Mouse (Mus musculus): ENCODE data around the gene Ppp1r1b. TPM values are rescaled to one million over a fixed set of nuclear protein-coding genes. Genes with fewer than 3 reads are reported as not detected.

The Ppp1r1b gene
- total RNA-seq, 2 experiments from 2014 or later = 1.00 to 1.7 TPM

DNA sequence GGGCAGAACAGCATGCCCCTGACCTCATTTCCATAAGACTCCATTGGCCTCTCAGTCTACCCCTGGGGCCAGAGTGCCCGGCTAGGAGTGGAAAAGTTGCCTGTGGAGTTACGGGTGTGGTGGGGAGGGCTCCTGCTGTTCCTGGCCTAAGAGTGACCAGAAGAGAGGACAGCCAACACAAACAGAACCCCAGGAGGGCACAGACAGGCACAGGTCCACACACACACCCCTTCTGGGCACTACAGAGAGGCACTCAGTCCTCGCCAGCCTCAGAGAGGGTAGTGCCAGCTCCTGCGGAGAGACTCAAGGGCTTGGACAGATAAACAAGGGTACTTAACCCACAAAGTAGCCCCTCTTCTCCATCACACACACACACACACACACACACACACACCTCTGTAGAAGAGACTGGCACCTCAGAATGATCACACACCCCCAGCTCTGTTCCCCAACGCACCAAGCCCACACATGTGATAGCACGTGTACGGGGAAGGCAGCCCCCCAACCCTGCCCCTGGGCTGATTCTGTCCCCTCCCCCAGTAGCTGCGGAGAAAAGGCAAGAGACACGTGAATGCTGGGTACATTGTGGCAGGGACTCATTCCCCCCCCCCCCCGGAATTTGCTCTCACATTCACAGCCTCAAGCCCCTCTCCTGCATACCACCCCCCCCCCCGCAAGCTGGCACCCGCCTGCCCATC, 670 bp upstream of the Ppp1r1b start:
- no peak for DNase-seq

DNA sequence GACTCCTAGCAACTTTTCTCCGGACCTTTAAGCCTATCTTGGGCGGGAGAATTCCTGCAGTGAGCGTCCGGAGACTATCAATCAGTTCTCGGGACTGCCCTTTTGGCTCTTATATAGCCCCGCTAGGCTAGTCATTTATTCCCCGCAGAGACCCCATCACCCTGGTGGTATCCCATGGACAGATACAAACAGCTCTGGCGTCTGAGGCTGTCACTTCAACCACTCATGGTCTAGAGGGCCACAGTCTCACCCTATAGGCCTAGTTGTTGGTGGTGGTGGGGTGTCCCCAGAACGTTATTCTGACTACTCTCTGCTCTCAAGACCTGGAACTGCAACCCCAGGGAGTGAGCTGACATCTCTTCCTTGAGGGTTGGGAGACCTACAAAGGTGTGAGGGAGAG, 1.1 kb downstream of the Ppp1r1b start:
- DNase-seq = no peak

DNA sequence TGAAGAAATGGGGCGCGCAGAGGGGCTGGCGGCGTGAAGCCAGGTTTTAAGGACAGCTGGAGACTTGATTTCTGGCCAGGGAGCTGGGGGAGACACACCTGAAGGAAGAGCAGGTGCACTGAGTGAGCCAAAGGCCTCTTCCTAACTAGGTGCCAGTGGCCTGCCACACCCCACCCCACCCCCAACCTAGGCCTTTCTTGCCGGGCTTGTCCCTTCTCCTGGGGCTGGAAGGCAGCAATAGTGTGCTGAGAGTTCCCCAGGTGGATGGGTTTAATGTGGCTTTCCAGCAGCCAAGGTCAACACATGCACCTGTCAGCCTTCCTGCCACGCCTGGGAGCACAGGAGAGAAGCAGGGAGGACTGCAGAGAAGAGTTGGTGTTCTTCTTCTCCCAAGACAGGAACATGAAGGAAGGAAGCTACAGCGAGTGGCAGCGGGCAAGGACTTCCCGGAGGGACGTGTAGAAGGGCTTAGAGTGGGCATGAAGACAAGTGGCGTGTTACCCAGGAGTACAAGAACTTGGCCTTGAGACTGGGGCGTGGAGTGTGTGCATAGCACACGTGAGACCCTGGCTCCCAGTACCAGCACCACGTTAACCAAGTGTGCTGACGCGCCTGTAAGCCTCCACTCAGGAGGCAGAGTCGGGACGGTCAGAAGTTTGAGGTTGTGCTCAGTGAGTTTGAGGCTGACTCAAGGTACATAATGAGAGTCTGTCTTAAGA, 4.2 kb downstream of the Ppp1r1b start:
- no peak for DNase-seq

DNA sequence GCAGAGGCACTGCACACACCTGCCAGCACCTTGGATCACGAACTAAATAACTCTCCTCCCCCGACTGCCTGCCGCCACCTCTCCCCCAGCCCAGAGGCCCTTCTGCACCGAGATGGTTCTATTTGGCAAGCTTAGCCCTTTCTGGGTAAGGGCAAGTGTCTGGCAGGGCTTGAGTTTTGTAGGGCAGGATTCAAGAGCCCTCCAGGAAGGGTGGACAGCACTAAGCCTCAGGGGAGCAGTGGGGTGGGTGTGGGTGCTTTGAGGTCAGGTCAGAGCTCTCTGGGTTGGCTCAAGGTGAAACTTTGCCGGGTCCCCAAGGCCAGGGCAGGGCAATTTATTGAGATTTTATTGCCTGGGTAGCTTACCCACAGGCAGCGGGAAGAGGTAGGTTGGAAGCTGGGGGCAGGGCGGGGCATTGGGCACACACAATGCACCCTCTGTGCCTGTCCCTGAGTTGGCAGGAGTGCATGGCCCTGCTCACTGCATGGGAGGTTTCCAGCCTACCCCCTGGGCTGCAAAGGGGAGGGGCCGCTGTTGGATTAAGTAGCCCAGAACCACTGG, 5.5 kb downstream of the Ppp1r1b start:
- DNase-seq = no peak

DNA sequence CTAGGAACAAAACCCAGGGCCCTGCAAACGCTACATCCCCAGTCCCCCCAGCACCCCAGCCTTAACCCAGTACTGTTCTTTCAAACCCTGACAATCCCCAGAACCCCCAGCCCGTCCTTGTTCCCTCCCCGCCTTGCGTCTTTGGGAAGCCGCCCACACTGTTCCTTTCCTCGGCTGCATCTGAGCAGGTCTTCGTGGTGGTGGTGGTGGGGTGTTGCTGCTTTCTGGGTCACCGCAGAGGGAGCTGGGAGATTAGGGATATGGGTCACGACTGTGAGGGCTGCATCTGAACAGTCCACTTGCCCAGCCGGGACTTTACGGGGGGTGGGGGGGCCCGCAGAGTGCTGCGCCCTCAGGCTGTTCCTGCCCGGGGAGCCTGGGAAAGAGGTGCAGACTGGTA, 6.2 kb downstream of the Ppp1r1b start:
- no peak for DNase-seq

DNA sequence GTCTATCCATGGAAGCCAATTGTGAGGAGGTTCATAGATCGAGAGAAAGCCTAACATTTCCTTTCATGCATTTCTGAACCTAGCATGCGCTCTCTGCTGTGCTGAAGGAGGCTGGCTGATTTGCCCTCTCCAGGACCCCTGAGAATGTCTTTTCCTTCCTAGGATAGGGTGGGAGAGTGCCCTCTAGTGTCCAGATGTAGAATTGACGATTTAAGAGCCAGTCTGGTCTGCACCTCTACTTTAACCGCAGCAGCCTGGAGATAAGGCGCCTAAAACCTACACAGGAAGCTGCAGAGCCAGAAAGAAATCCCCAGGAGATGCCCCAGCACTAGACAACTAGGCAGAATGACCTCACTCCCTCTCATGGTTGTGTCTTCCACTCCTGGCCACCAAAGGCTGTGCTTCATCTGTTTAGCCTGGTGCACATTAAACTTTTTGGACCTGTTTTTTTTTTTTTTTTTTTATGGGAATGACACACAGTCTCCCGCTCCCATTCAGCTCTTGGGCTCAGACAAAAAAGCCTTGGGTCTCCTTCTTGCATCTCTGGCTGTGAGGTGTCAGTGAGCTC, 7.6 kb downstream of the Ppp1r1b start:
- DNase-seq = peak; percentile 54

DNA sequence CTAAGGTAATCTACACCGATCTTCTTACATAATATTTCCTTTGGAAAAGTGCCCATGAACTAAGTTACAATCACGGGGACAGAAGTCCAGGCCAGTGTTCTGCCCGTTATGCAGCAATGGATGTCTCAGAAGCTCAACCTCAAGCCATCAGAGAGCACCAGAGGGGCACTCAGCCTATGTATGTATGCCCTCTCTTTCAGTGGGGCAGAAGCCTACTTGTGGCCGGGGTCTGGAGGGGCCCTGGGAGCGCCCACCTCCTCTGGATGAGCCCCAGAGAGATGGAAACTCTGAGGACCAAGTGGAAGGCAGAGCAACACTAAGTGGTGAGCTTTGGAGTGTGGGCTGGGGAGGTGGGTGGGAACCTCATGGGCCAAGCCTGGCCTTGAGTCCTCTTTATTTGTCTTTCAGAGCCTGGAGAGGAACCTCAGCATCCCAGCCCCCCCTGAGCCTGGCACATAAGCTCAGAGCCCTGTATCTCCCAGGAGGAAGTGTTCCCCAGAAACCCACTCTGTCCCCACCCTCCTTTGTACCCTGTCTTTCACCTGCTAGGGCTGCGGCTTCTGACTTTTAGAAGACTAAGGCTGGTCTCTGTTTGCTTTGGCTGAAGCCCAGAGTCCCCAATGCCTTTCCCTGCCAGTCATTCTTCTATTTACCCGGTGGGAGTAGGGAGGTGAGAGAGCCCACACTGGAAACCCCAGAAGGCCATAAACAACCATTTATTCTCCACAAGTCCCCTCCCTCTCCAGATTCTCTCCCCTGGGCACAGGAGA, 8.6 kb downstream of the Ppp1r1b start:
- DNase-seq = no peak

DNA sequence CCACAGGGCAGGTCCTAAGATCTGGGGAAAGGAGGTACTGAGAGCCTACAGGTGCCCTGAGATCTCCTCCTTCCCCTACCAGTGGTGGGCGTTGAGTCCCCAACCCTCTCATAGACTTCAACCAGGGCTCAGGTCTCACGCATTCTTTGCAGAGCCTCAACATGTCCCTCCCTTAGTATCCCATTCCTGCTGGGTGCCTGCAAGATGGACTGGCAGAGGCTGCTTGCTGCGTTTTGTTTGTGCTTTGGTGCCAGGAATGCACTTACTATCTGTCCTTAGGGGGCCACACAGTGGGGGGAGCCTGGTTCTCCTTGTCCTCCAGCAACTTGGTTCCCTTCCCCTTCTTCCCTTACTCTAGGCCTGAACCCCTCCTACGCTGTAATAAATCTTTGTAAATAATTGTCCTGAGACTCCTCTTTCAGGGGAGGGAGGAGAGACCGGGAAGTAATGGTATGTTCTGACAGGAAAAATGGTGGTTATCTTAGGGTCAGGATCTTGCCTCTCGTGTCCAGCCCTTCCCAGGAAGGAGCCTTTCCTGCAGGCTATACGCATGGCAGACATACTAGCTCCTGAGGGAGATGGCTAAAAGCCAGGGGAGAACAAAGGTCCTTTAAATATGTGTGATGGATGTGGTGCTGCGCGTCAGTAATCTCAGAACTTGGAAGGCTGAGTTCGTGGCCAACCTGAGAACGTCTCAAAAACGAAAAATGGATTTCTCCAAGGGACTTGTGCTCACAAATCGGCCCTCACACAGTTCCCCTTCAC, 9.4 kb downstream of the Ppp1r1b start:
- DNase-seq = no peak

DNA sequence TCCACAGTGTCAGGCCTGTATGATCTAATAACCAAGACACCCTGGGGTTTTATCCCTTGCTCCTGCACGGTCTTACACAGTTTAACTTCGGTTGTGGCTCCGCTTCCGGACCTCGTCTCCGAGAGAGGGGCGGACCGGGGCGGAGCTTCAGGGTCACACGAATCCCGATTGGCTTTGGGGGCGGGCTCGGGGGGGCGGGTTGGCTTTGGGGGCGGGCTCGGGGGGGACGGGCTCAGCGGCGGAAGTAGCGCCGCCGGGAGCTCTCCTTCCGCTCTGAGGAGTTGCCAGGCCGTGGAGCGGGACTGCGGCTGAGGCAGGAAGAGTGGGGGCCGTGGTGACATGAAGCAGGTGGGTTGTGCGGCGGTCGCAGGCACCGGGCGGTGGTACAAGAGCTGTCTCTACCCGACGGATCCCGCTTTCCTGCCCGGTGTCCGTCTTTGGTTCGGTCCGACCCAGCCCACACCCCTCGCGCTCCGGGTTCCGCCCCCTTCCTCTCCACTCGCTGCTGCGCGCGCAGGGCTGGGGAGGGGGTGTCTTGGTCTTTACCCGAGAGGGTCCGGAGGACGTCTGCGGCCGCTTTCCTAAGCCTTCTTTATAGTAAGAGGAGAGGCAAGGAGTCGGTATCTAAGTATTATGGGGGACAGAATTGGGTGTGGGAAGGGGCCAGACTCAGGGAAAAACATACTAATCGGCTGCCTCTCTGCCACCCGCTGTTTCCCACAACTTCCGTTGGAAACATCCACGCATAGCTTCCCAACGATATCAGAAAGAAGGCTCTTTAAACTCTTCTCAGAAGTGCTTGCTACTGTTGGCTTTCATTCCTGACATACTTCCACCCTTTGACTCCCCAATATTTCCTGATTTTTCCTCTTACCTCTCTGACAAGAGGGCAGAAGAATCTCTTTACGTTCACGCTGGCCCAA, 10.2 kb downstream of the Ppp1r1b start, which contains the start of gene Stard3:
Gene Stard3 (plus strand): TSS at position 208 of the 923 bp plus-strand sequence.
- DNase-seq = peak; percentile 93

DNA sequence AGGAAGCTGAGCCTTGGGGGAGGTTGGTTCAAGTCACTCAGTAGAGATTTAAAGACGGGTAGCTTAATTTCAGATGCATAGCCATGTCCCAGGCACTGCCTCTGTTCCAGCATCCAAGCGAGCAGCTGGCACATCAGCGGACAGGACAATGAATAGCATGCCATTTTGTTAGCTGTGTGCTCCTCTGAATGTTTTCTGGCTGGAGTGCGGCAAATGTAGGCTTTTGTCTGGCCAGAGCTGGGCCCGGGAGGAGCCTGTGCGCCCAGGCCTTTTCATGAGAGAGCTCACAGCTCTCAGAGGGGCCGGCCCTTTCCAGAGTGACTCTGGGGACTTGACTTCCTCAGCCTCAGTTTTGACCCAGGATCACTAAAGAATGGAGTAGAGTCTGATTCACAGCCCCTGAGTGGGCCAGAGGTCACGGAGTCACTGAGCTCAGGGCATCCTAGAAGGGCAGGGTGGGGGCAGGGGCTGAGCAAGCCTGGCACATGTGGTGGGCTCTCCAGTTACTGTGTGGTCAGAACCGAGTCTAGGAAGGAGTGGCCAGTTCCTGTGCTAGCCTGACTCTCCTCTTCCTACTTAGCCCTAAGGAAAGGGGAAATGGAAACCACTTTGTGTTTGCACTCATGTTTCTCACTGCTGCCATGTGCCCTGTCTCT, 12.8 kb downstream of the Ppp1r1b start:
- DNase-seq = no peak

DNA sequence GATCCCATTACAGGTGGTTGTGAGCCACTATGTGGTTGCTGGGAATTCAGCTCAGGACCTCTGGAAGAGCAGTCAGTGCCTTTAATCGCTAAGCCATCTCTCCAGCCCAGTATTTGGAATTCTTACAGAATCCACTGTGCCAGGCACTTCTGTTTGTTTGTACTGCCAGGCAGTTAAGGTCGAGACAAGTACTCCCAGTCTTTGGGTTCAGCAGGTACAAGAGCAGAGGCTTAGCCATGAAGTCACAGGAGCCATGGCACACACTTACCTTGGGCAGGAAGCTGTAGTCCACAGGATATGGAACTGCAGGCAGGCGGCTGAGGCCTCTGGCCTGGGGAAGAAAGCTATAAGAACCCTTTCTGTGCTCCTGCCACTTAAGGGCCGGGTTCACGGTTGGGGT, 15.6 kb downstream of the Ppp1r1b start:
- no peak for DNase-seq

DNA sequence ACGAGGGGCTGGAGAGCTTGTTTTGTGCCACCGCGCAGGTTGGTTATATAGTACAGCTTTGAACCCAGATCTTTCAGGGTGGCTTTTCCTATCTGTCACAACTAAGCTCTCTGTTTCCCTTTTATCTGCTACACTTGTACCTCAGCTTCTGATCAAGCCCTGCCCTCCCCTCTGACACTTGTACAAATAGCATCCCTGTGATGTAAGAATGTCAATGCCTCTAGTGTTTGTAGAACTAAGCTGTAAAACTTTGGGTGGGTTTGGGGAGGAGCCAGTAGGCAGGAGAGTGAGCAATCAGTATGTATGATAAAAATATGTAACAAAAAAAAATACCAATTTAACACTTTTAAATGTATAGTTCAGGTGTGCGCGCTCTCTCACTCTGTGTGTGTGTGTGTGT, 16.2 kb downstream of the Ppp1r1b start:
- no peak for DNase-seq

DNA sequence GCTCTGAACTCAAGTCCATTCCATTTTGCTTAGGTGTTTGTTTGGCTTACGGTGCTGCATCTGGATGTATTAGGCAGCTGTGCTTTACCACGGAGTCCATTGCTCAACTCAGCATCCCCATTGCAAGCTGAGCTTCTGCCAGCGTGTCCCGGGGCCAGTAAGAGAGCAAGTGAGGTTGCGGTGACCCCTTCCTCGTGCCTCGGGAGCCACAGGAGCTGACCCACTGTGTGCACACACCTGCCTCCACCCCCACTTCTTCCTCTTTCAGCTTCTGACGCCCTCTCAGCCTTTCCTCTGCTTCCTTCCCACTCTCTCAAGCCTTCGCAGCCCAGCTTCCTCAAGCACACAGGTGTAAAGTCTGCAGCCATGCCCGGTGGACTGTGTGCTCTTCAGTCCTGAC, 18.1 kb downstream of the Ppp1r1b start:
- no peak for DNase-seq

DNA sequence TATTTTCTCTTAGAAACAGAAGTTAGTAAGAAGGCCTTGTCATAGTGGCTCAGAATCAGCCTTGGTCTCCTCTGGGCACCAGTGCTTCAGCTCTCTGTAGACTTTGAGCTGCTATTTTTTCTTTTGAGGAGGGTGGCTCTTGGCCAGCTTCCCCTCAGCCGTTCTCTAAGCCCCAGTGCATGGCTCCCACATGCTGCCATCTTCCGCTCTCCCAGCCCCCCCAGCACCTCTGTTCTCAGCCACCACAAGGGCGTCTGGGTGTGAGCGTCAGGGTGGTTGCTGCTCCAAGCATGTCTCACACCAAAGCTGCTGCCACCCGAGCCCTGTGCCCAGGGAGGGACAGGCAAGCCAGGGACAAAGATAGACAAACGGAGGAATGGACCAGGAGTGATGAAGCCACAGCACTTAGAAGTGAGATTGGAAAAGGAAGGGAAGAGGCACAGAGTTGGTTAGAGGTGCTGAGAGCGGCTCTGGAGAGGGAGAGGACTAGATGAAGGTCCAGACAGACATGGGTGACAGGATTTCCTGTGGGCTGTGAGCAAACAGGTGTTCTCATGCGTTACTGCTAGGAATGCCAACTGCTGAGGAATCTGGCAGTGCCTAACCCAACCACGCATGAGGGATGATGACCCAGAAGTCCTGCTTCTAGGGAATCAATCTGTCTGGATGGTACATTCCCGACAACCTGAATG, 19.1 kb downstream of the Ppp1r1b start:
- DNase-seq = no peak

DNA sequence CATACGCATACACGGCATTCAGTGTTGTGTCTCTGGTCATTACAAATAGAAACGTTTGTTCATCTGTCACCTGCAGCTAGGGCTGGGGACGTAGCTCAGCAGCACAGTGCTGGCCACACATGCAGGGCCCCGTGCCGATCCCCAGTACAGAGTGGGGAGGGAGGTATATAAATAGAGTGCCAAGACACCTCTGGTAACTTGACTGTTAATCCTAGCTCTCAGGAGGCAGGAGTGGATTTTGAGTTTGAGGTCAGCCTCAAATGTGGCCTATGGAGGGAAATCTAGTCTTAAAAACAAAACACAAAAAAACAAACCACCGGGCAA, 19.6 kb downstream of the Ppp1r1b start:
- DNase-seq = no peak

DNA sequence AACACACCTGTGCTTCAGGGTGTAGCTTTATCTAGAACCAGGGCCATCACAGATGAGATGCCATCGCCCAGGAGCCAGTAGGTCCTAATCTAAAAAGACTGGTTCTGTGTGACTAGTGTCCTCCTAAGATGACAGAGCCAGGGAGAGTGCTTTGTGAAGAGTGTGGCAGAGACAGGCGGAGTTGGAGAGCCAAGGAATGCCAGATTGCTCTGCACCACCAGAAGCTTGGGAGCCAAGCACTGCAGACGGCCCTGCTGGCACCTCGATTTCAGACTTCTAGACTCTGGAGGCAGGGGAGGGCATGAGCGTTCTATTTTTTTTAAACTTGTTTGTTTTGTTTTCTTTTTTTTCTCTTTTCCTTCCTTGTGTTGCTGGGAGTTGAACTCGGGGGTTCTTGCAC, 21.1 kb downstream of the Ppp1r1b start:
- no peak for DNase-seq

DNA sequence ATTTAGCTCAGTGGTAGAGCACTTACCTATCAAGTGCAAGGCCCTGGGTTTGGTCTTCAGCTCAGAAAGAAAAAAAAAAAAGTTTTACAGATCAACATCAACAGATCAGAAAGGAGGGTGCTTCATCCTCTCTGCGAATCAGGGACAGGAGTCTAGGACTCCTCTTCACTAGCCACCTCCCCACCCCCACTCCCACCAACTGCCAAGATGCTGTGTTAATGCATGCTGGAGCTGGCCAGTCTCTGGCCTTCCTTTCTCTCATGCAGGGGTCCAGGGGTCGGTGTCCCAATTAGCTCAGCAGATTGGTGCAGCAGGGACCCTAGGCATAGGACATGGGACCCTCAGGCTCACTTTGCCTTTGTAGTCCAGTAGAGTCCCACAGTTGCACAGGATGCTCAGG, 22.4 kb downstream of the Ppp1r1b start:
- DNase-seq = no peak

DNA sequence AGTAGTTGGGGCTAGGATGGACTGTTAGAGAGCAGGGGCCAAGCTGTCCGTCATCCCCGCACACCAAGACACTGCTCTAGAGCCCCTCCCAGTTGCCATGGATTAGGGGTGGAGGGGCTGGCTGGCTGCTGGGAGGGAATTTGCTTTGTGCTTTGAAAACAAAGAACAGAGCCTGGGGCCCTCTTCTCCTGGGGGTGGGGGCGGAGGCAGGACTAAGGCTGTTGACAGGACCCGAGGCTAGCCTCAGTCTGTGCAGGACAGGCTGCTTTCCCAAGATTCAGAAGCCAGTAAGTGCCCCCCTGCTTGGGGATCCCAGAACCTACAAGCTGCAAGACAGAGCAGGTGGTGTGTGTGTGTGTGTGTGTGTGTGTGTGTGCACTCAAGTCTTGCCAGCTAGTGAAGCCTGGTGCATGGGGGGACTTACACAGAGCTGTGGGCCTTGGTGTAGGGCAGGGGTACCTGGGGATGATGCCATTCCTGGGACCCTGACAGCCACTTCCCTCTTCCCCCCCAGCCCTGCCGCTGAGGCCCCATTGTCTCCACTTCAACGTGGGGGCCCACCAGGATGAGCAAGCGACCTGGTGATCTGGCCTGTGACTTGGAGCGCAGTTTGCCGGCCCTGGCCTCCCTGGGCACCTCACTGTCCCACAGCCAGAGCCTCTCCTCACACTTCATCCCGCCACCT, 23.5 kb downstream of the Ppp1r1b start:
- no peak for DNase-seq

DNA sequence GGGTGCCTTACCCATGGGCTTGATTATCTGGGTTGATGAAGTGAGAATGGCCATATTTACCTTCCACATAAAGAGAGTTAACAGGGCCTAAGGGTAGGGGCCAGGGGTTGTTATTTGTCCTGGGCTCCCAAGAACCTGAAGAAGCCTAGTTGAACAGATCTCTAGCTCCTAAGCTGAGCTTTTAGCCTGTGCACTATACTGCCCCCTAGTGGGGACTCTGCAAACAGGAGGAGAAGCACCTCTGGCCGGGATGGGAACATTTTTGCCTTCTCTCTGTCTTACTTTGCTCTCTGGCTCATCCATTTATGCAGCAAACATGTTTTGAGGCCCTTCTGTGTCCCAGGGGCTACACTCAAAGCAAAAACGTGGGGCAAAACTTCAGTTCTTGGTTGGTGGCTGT, 24.2 kb downstream of the Ppp1r1b start:
- DNase-seq = peak; percentile 79

All from adrenal gland, postnatal 10 days (tissue).